Mouse (Mus musculus) kidney, adult 8-10 months (tissue): ENCODE results near the gene Gxylt1.
"Not testable (repeated sequence)": the region's sequence is repeated elsewhere in the genome, so short reads cannot be mapped to it uniquely, and the experiment has no call there.

ENCODE experiments used
- DNase-seq, 2 experiments: peaks; one replicate each; pipeline ENCODE4 v3.0.0; 2022

The Gxylt1 gene

DNA sequence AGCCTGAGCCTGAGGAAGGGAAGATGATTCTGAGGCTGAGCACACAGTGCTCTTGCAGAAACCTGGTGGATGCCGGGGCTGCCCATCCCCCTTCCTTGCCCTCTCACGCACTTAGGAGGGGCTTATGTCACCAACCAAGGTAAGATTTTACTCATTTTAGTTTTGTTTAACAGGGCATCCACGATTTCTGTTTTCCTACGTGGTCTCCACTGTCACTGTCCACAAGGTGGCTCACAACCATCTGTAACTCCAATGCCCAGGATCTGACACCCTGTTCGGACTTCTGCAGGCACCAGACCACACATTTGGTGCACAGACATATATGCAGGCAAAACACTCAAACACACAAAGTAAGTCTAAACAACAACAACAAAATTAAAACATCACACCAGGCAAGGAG, 12.2 kb downstream of the Gxylt1 start:
- no peak for DNase-seq

DNA sequence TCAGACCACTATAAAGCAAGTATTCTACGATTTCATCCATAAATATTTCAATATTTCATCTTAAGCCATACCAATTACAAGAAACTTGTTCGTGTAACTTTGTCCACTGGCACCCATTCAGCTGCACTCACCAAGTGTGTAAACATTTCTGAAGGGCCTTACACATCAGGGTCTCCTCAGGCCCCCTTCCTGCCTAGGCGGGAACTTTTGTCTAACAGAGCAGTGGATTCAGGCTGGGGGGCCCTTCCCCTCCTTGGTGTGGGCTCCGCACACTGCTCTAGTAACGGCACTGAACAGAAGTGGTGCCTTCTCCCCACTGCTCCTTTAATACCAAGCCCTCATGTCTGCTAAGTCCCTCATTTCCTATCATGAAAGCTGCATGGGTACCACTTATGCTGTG, 12.7 kb downstream of the Gxylt1 start:
- no peak for DNase-seq

DNA sequence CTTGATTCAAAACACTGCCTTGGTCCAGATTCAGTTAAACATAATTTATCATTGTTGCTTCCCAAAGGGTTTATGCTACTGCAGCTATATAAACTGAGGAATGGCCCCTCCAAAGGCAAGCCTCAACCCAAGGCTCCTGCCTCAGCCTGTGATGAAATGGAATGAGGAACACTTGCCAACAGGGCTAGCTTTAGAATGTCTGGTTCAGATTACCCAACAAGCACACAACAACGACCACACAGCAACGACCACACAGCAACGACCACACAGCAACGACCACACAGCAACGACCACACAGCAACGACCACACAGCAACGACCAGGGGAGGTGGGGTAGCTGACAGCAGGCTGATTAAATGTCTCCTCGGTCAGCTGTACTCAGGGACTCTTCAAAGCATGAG, 15.0 kb downstream of the Gxylt1 start:
- DNase-seq, result no peak

DNA sequence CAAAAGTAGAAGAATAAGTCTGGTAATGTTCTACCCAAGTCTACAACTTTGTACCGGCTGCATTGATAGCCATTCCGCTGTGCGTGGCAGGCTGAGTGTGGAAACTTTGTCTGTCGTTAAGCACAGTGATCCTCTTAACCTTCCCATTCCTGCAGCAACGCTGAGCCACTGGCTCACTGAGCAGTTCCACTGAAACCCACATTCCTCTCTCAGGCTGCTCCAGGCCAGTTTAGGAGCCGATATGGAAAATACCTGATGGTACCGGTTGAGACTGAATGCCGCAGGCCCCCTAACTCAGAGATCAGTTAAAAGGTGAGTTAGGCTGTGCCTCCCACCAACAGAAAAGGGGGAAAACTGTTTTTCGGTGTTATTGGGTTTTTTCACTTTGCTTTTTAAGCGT, 19.7 kb downstream of the Gxylt1 start:
- DNase-seq, result peak in 1 of 2 experiments; percentile 24

DNA sequence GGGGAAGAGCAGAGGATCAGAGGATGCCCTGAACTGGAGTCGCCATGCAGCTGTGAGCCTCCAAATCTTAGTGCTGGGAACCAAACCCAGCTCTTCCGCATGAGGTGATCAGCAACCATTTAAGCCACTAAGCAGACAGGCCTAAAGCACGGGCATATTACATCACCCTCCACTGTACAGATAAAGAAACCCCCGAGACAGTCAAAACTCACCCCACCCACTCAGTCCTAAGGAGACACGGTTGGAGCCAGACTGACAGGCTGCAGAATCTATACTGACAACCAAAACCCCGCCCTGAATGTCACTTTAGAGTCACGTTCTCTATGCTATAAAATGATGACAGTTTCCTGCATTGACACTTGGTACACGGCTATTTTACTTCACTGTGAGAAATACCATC, 21.8 kb downstream of the Gxylt1 start:
- no peak for DNase-seq

DNA sequence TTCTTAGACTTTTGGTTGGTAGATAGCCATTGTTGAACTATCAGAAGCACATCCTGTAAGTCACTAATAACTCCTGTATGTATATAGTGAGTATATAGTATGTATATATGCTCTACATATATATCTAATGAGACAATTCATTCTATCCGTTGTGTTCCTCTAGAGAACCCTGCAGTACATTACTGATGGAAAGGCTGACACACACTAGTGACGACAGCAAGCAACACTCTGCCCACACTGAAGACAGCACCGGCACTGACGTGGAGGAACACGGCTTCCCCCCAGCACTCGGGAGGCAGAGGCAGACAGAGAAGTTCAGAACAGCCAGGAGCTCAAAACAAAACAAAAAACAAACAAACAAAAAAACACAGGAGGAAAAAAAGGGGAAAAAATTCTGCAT, 22.6 kb downstream of the Gxylt1 start:
- DNase-seq, result no peak

DNA sequence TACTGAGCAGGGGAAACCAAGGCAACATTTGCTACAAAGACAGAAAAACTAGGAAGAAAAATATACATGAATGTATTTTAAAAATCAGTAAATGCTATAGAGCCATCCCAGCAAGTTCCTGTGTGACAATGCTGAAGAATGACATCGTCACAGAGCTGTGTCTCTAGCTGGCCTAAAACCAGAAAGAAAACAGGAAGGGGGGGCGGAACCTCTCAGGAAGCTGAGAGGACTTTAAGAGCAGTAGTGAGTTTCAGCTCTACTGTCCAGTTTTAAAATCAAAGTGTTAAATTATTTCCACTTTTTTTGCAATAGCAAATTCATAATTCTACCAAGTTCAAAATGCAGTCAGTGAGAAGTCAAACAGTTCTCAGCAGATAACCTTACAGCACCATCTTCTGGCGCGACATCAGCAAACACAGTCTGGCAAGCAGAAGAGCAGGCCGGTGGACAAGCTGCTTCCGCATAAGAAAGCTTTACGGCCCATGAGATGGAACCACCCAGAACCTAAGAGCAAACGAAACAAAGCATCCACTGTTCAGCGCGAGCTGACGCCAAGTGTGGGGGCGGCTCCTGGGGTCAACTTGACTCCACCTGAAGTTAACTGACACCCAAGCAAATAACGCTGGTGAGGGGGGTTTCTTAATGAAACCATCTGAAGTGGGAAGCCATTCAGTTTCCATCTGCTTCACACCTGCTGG, 23.3 kb downstream of the Gxylt1 start:
- no peak for DNase-seq

DNA sequence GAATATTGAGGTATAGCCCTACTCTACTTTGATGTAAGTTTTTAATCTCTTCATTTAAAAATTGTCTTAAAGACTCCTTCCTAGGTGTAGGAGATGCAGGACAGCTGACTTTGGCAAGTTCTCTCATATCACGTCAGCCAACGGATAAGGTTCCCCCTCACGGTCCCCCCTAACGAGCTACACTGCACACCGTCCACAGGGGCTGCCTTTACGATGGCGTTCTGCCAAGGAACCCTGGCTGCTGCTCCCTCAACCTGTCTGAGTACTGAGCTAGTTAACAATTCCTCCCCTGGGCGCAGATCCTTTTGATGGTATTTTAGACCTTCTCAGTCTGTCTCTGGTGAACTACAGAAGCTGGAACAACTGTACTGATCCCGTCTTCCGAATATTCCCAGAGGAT, 31.8 kb downstream of the Gxylt1 start:
- no peak for DNase-seq

DNA sequence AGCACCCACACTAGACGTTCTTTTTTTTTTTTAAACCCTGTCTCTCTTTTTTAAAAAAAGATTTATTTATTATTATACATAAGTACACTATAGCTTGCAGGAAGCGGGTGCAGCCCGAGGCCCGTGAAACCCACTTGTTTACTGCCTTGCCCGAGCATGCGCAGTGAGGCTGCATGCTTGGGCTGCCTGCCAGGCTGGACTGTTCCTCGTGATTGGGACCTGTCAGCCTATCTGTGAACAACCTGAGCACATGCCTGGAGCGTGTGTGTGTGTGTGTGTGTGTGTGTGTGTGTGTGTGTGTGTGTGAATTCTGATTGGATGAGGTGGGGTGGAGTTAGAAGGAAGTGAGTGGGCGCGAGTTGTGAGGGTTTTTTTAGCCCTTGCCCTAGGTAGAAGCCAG, 38.5 kb downstream of the Gxylt1 start:
- DNase-seq, result not testable (repeated sequence)

DNA sequence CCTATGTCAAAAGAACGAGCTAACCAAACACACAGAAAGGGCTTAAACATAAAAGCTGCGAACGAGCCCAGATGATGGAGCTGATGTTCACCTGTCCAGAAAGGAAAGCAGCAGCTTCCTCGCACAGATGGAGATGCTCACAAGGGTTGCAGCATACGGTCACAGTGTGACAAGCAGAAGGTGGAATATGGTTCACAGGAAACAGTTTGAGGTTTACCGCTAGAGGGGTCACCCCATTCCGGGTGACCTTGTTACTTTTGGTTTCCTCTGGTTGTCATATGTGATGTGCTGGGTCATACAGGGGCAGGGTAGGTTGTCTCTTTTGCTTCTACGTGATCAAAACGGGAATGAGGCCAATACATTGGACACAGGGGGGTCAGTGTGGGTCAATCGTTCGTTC, 46.0 kb downstream of the Gxylt1 start:
- DNase-seq, result no peak

DNA sequence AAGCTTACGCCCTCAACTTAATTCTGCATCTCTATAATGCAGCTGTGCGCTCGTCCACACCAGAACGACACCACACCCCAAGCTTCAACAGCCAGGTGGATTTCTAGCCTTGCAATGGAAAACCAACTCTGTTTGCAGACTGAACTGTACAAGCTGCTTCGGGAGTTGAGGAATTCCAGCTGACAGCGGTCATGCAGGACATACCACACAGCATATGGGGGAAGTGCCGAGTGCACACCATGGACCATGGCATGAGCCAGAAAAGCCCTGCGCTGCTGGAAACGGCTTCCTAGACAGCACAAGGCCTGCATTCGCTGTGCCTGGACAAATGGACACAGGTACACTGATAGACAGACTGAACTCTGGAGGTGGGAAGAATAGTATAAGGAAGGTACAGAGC, 46.6 kb downstream of the Gxylt1 start:
- no peak for DNase-seq

DNA sequence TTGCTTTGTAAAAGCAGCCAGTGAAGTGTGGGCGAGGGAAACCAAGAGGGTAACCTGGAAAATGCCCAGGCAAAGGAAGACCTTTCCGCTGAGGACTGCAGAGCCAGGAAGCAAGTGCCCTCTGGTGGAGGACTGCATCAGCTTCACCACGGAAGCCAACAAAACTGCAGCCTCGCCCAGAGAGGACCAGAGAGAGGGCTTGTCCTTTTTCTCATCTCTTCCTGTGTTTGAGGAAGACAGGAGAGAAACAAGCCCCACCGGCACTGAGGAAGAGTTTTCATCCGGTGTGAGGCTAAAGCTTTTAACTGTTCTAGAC, 47.3 kb downstream of the Gxylt1 start:
- peak in 1 of 2 experiments; percentile 31 for DNase-seq

DNA sequence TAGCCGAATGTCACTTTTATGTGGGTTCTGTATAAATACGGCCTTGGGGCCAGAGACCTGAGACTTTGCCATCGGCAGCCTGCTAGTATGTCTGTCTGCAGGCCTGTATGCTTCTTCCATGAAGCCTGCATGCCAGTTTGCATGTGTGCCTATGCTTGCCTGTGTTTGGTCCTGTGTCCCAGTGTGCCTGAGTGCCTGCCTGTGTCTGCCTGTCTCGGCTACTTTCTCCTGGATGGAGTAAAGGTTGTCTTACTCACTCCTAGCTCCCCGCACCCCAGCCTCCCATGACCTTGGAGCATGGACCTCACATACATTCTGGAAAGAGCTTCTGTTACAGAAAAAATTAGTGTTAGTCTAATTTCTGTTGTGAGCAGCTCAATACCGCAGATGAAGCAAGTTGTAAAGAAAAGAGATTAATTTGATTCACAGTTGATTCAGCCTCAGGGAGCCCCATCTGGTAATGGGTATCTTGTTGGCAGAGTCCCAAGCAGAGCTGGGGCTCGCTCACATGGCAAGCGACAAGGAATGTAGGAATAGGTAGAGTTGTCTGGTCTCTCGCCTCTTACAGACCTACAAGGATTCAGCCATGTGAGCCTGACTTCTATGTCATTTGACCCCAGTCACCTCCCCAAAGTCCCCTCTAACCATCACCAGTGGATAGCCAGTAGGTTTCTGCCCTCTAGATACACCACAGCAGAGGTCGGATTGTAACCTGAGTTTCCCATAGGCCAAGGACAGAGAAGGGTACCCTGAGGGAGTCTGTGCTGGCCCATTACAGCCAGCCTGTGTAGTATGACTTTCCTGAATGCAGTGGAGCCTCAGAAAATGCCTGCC, 47.8 kb downstream of the Gxylt1 start:
- no peak for DNase-seq

DNA sequence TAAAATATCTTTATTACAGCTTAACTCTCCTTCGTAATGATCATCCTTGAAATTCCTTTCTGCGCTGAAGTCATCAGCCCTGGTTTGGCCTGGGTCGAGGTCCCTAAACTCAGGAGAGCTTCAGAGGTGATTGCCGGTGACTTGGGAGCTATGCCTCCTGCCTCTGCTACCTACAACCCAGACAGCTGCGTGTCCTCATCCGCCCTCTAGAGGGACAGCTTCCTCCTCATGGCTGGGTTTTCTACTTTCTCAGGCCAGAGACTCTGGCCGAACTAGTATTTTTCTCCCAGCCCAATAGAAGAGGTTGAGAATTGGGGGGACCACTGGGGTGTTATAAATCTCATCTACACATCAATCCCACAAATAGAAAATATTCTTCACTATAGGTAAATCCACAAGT, 52.5 kb downstream of the Gxylt1 start:
- peak in 1 of 2 experiments; percentile 7 for DNase-seq

DNA sequence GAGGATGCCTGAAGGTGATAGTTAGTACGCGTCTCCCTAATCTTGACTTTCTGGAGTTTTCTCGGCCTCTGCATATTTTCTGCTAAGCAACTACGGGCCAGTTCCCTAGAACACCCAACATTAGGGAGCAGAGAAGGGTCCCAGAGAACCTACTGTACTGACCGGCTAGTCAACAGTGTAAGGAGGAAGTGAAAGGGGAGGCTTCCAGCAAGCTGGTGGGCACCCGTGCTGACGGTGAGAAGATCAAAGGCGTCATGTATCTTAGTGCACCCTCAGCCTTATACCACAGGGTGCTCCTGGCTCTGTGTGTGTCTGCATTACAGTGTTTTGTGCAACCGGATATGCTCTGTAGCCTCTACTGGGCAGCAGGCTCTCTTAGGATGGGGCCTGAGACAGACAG, 62.4 kb downstream of the Gxylt1 start:
- no peak for DNase-seq

DNA sequence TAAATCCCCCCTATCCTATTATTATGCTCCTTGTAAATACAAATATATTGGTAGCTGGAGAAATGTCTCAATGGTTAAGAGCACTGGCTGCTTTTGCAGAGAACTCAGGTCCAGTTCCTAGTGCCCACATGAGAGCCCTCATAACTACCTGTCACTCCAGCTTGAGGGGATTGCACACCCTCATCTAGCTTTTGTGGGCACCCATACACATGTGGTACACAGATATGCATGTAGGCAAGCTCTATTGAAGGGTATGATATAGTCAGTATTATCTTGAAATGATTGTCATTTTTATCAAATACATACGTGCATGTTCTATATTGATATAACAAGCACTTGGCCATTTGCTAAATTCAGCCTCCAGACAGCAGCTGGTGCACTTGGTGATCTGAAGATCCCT, 70.1 kb downstream of the Gxylt1 start:
- DNase-seq, result no peak

DNA sequence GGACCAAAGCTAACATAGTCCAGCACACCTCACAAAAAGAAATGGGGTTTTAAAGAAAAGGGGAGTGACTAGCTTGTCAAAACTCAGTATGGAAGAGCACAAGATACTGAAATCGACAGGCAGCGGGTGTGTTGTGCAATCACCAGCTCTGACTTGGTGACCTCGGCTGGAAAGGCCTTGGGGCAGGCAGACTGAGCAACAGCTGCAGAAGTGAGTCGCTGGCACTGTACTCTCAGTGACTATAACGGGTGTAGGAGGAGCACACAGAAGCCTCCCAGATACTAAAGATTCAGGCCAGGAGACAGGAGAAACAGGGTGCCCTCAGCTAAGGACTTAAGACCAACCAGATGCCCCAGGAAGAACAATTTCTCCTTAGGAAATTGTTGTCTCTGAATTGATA, 73.0 kb downstream of the Gxylt1 start:
- DNase-seq, result no peak

DNA sequence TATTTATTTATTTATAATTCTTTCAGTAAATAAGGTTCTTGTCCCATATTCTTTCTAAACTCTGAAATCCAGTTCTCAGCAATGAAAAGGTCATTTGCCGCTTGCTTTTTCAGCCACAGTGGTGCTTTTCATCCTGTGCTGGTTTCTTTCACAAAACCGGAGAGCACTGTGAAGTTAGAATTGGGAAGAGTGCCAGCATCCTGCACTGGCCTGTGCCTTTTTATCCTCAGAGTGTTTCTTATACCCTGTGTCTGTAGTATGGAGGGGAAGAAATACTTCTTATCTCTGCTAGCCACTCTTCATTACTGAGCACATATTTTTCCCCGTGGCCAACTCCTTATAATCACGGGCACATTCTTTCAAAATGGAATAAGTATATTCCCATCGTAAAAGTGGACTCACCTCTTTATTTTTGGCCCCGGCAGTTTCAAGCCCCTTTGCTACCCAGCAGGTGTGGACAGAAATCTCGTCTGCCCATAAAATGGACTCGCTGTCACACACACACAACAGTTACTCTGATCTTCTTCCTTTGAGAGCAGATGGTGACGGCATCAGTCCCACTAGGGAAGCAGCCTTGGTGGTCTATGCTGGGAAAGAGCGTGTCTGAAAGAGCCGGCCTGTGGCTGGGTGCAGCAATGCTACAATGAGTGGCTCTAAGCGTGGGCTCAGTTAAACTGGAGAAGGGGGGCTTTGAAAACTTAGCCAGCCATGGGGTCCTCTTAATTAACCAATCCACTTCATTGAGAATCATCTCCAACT, 83.4 kb downstream of the Gxylt1 start:
- no peak for DNase-seq
